Mouse (Mus musculus): ENCODE data around the gene Nod1.

The Nod1 gene

GRCm38 (mm10) chr6:54972111-54972928 is at the start of gene Nod1:
Nod1 (minus strand) TSS chr6:54972612.
- peak; percentile 83 for DNase-seq (ENCODE audit: low spot score)

- no peak for DNase-seq (ENCODE audit: low spot score)
These were observed 49.4 kb upstream of the Nod1 start for GRCm38 (mm10) chr6:55021806-55022205.

- DNase-seq (ENCODE audit: low spot score): no peak
These were observed 46.0 kb upstream of the Nod1 start for GRCm38 (mm10) chr6:55018417-55018816.

- peak; percentile 91 for DNase-seq (ENCODE audit: low spot score)
These were observed 44.5 kb upstream of the Nod1 start for GRCm38 (mm10) chr6:55016710-55017583.

GRCm38 (mm10) chr6:55016236-55016635 is 43.8 kb upstream of the Nod1 start:
- DNase-seq (ENCODE audit: low spot score): peak; percentile 63

GRCm38 (mm10) chr6:55014184-55014583 is 41.8 kb upstream of the Nod1 start:
- no peak for DNase-seq (ENCODE audit: low spot score)

GRCm38 (mm10) chr6:55012516-55012915 is 40.1 kb upstream of the Nod1 start:
- no peak for DNase-seq (ENCODE audit: low spot score)

GRCm38 (mm10) chr6:55010330-55011091 is 38.1 kb upstream of the Nod1 start:
- DNase-seq (ENCODE audit: low spot score): no peak

- no peak for DNase-seq (ENCODE audit: low spot score)
These were observed 37.2 kb upstream of the Nod1 start for GRCm38 (mm10) chr6:55009391-55010230.

GRCm38 (mm10) chr6:55008401-55008800 is 36.0 kb upstream of the Nod1 start:
- no peak for DNase-seq (ENCODE audit: low spot score)

GRCm38 (mm10) chr6:55003559-55003958 is 31.1 kb upstream of the Nod1 start:
- DNase-seq (ENCODE audit: low spot score): no peak

- no peak for DNase-seq (ENCODE audit: low spot score)
These were observed 30.0 kb upstream of the Nod1 start for GRCm38 (mm10) chr6:55002438-55002837.

GRCm38 (mm10) chr6:55001320-55001719 is 28.9 kb upstream of the Nod1 start:
- DNase-seq (ENCODE audit: low spot score): no peak

GRCm38 (mm10) chr6:54997726-54998125 is 25.3 kb upstream of the Nod1 start:
- DNase-seq (ENCODE audit: low spot score): no peak

- no peak for DNase-seq (ENCODE audit: low spot score)
These were observed 23.9 kb upstream of the Nod1 start for GRCm38 (mm10) chr6:54996361-54996760.

GRCm38 (mm10) chr6:54992734-54993260 is 20.4 kb upstream of the Nod1 start, which contains the start of gene Ggct:
Ggct (minus strand) TSS chr6:54992950.
- DNase-seq (ENCODE audit: low spot score): peak; percentile 88

GRCm38 (mm10) chr6:54992141-54992540 is 19.7 kb upstream of the Nod1 start:
- no peak for DNase-seq (ENCODE audit: low spot score)

GRCm38 (mm10) chr6:54991189-54991588 is 18.8 kb upstream of the Nod1 start:
- no peak for DNase-seq (ENCODE audit: low spot score)

GRCm38 (mm10) chr6:54988141-54988540 is 15.7 kb upstream of the Nod1 start:
- DNase-seq (ENCODE audit: low spot score): no peak

- DNase-seq (ENCODE audit: low spot score): no peak
These were observed 11.7 kb upstream of the Nod1 start for GRCm38 (mm10) chr6:54984096-54984495.

- no peak for DNase-seq (ENCODE audit: low spot score)
These were observed 11.2 kb upstream of the Nod1 start for GRCm38 (mm10) chr6:54983526-54984050.

Data from adipocyte (in vitro differentiated cells).